10 mouse cellular contexts compared by ENCODE assay signal in the genomic region with DNA sequence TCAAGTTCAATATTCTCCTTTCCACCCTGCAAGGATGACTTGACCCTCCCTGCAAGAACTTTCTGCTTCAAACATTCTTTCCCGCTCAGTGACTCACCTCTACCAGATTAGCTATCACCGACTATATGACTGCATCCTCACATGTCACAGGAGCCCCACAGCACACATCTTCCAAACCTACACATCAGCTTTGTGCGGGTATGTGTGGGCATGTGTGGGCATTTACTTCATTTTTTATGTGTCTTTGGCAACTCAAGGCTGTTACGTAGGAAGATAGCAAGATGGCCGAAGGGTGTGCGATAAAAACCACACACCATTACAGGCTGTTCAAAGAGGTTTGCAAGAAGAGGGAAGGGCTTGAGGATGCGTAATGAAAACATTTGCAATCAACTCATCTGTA.
"Had no signal": no experiment of that assay in that cellular context is flagged by ENCODE, and none has a peak within 500 bp of the region (broad histone marks: within the 10 kb centered on the region; RNA-seq: fewer than 3 reads in every experiment).

No protein-coding gene starts in this region.

- DNase-seq: retina, postnatal 1 day; right cerebral cortex, postnatal 25 days; right cerebral cortex, postnatal 4 days; spleen, adult 18-20 months; thymus, adult 18-20 months; thymus, adult 2 months; thymus, postnatal 14 days; thymus, postnatal 25 days; thymus, postnatal 36 days; thymus, postnatal 4 days had no signal
